Mouse (Mus musculus): Measurements from ENCODE around the gene March1. TPM values are rescaled to one million over a fixed set of nuclear protein-coding genes. Genes with fewer than 3 reads are reported as not detected.

Gene March1
- total and polyA plus RNA-seq, 3 experiments: 0.04 TPM; not detected in 2

- Histone ChIP-seq H3K9me3 (replicated peaks; ENCODE audit: insufficient read depth, low read length) (no peaks in the 10 kb centered on the region), H3K27me3 (ENCODE audit: control insufficient read depth in 1 of 2, insufficient read depth in 2 of 2, low read length in 2 of 2) (no peaks in the 10 kb centered on the region), H3K36me3 (ENCODE audit: control insufficient read depth in 1 of 2, insufficient read depth in 2 of 2, low read length in 2 of 2) (no peaks in the 10 kb centered on the region), H3K9ac (ENCODE audit: control insufficient read depth, low read depth, low read length, poor library complexity, severe bottlenecking) (no peak overlapping the region), H3K4me1 (ENCODE audit: control insufficient read depth in 1 of 2, insufficient read depth in 2 of 2, low read length in 2 of 2) (no peaks in the 10 kb centered on the region), H3K4me3 (ENCODE audit: control insufficient read depth in 1 of 2, insufficient read depth in 1 of 2, low read depth in 2 of 2, low read length in 2 of 2) (no peak overlapping the region), H3K27ac (ENCODE audit: control insufficient read depth, low read depth, low read length) (no peak overlapping the region), H3K79me2 (ENCODE audit: control insufficient read depth, insufficient read depth, low read length, poor library complexity) (no peaks in the 10 kb centered on the region)
- TF ChIP-seq HCFC1 (IDR thresholded peaks at IDR 0.05; ENCODE audit: low read depth, low read length): no peak
- no peak for TF ChIP-seq ETS1 (IDR thresholded peaks at IDR 0.05; ENCODE audit: low read depth, low read length)
- no peak for TF ChIP-seq RAD21 (IDR thresholded peaks at IDR 0.05; ENCODE audit: low read depth, low read length)
- TF ChIP-seq NELFE (IDR thresholded peaks at IDR 0.05; ENCODE audit: low read depth, low read length): no peak
- no peak for TF ChIP-seq EP300 (IDR thresholded peaks at IDR 0.05; ENCODE audit: low read depth in 1 of 2, low read length in 2 of 2)
- TF ChIP-seq ZKSCAN1 (IDR thresholded peaks at IDR 0.05; ENCODE audit: low read depth, low read length): no peak
- TF ChIP-seq USF2 (IDR thresholded peaks at IDR 0.05; ENCODE audit: borderline replicate concordance in 1 of 2, insufficient read depth in 1 of 2, low read depth in 1 of 2, low read length in 2 of 2): no peak
- TF ChIP-seq POLR2AphosphoS2 (IDR thresholded peaks at IDR 0.05; ENCODE audit: low read length): no peak
- TF ChIP-seq JUND (IDR thresholded peaks at IDR 0.05; ENCODE audit: low read depth, low read length): no peak
- TF ChIP-seq TCF12 (IDR thresholded peaks at IDR 0.05; ENCODE audit: low read depth, low read length): no peak
- no peak for TF ChIP-seq MXI1 (IDR thresholded peaks at IDR 0.05; ENCODE audit: low read depth, low read length)
- no peak for TF ChIP-seq USF1 (IDR thresholded peaks at IDR 0.05; ENCODE audit: low read depth, low read length)
- no peak for TF ChIP-seq GATA1 (IDR thresholded peaks at IDR 0.05; ENCODE audit: low read depth, low read length)
- DNase-seq (ENCODE audit: low read depth, low spot score): no peak
Observed at GRCm38 (mm10) chr8:66339551-66339950, 721.9 kb downstream of the March1 start.

DNA sequence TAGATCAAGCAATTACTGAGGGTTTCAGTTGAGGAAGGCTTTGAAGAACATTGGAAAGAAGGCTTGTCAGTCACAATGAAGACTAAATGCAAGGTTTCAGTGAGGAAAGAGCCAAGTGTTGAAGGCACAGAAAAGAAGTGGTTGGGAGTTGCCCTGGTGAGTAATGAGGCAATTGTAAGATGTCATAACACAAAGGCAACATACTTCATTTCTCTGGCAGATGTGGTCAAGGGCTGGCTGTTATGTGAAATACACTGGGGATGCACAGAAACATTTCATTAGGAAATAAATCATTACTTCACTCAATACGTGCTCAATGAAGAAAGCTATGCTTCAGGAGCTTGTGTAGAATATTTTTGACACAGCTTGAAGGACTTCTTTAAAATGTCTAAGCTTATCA is 725.2 kb downstream of the March1 start:
- Histone ChIP-seq H3K9me3 (replicated peaks; ENCODE audit: insufficient read depth, low read length) (no peaks in the 10 kb centered on the region), H3K27me3 (ENCODE audit: control insufficient read depth in 1 of 2, insufficient read depth in 2 of 2, low read length in 2 of 2) (no peaks in the 10 kb centered on the region), H3K4me3 (ENCODE audit: control insufficient read depth in 1 of 2, insufficient read depth in 1 of 2, low read depth in 2 of 2, low read length in 2 of 2) (no peak overlapping the region), H3K79me2 (ENCODE audit: control insufficient read depth, insufficient read depth, low read length, poor library complexity) (no peaks in the 10 kb centered on the region), H3K27ac (ENCODE audit: control insufficient read depth, low read depth, low read length) (no peak overlapping the region), H3K9ac (ENCODE audit: control insufficient read depth, low read depth, low read length, poor library complexity, severe bottlenecking) (no peak overlapping the region), H3K4me1 (ENCODE audit: control insufficient read depth in 1 of 2, insufficient read depth in 2 of 2, low read length in 2 of 2) (no peaks in the 10 kb centered on the region), H3K36me3 (ENCODE audit: control insufficient read depth in 1 of 2, insufficient read depth in 2 of 2, low read length in 2 of 2) (no peaks in the 10 kb centered on the region)
- TF ChIP-seq CHD2 (IDR thresholded peaks at IDR 0.05; ENCODE audit: low read length) (no peak), JUND (IDR thresholded peaks at IDR 0.05; ENCODE audit: low read depth, low read length) (no peak), ZC3H11A (IDR thresholded peaks at IDR 0.05; ENCODE audit: low read depth, low read length) (no peak), ZNF384 (IDR thresholded peaks at IDR 0.05; ENCODE audit: low read depth, low read length) (no peak), MYC (IDR thresholded peaks at IDR 0.05; ENCODE audit: low read depth, low read length) (no peak), ELF1 (IDR thresholded peaks at IDR 0.05; ENCODE audit: low read depth, low read length) (no peak), POLR2AphosphoS2 (IDR thresholded peaks at IDR 0.05; ENCODE audit: low read length) (no peak), UBTF (IDR thresholded peaks at IDR 0.05; ENCODE audit: borderline replicate concordance, insufficient read depth, low read depth, low read length) (no peak), ZMIZ1 (IDR thresholded peaks at IDR 0.05; ENCODE audit: low read depth, low read length) (no peak), RCOR1 (IDR thresholded peaks at IDR 0.05; ENCODE audit: low read depth, low read length) (no peak), USF2 (IDR thresholded peaks at IDR 0.05; ENCODE audit: borderline replicate concordance in 1 of 2, insufficient read depth in 1 of 2, low read depth in 1 of 2, low read length in 2 of 2) (no peak), NRF1 (IDR thresholded peaks at IDR 0.05; ENCODE audit: insufficient read depth, low read depth, low read length, poor library complexity, severe bottlenecking) (no peak), TCF12 (IDR thresholded peaks at IDR 0.05; ENCODE audit: low read depth, low read length) (no peak), GATA1 (IDR thresholded peaks at IDR 0.05; ENCODE audit: low read depth, low read length) (no peak), ZKSCAN1 (IDR thresholded peaks at IDR 0.05; ENCODE audit: low read depth, low read length) (no peak)
- DNase-seq (ENCODE audit: low read depth, low spot score): no peak

Data from MEL (cell line).